Mouse (Mus musculus): ENCODE data around the gene Irf6. TPM values are rescaled to one million over a fixed set of nuclear protein-coding genes. Genes with fewer than 3 reads are reported as not detected.

Gene Irf6
- polyA plus RNA-seq, 1 experiment from 2014 or later = 8.7 TPM

GRCm38 (mm10) chr1:193132385-193132784 is 20.5 kb upstream of the Irf6 start:
- Histone ChIP-seq H3K4me2 (no peak overlapping the region), H3K9me3 (no peaks in the 10 kb centered on the region), H3K4me1 (replicated peaks) (peaks cover 12% of the 10 kb centered on the region), H3K4me3 (replicated peaks) (no peak overlapping the region), H3K9ac (replicated peaks) (no peak overlapping the region), H3K27me3 (no peaks in the 10 kb centered on the region), H3K27ac (no peak overlapping the region), H3K36me3 (peaks cover 10% of the 10 kb centered on the region)
- ATAC-seq (ENCODE audit: insufficient number of reproducible peaks, insufficient read depth, low FRiP score, low TSS enrichment, low read depth) = no peak

GRCm38 (mm10) chr1:193133726-193134125 is 19.2 kb upstream of the Irf6 start:
- H3K36me3 ChIP-seq = no peaks in the 10 kb centered on the region
- peaks cover 17% of the 10 kb centered on the region for H3K4me1 ChIP-seq (replicated peaks)
- no peak overlapping the region for H3K4me3 ChIP-seq (replicated peaks)
- H3K9ac ChIP-seq (replicated peaks) = no peak overlapping the region
- no peaks in the 10 kb centered on the region for H3K9me3 ChIP-seq
- no peak overlapping the region for H3K27ac ChIP-seq
- H3K27me3 ChIP-seq = no peaks in the 10 kb centered on the region
- H3K4me2 ChIP-seq = no peak overlapping the region
- ATAC-seq (ENCODE audit: insufficient number of reproducible peaks, insufficient read depth, low FRiP score, low TSS enrichment, low read depth) = no peak
- 88% methylated on average over 1 of the region's 1 CpGs for WGBS

DNA sequence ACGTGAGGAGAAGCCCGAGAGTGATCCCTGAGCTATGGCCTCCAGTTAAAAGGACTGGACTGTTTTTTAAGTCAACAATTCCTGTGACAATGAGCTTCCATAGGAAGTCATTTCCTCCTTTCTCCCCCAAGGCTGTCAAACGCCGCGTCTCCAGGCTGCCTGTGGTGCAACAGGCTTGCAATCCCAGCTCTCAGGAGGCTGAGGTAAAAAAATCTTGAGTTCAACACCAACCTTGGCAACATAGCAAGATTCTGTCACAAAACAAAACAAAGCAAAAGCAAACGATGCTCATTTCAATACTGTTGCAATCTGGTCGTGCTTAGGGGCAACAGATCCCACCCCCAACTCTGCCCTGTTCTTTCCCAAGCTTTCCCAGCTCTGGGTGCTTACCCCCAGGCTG is 14.8 kb upstream of the Irf6 start:
- no peak overlapping the region for H3K4me2 ChIP-seq
- H3K36me3 ChIP-seq = no peaks in the 10 kb centered on the region
- ATAC-seq (ENCODE audit: insufficient number of reproducible peaks, insufficient read depth, low FRiP score, low TSS enrichment, low read depth) = no peak
- H3K27me3 ChIP-seq = no peaks in the 10 kb centered on the region
- no peak overlapping the region for H3K27ac ChIP-seq
- H3K4me3 ChIP-seq (replicated peaks) = no peak overlapping the region
- 37% methylated on average over 7 of the region's 7 CpGs for WGBS
- H3K9ac ChIP-seq (replicated peaks) = no peak overlapping the region
- peaks cover 15% of the 10 kb centered on the region for H3K4me1 ChIP-seq (replicated peaks)
- H3K9me3 ChIP-seq = no peaks in the 10 kb centered on the region

DNA sequence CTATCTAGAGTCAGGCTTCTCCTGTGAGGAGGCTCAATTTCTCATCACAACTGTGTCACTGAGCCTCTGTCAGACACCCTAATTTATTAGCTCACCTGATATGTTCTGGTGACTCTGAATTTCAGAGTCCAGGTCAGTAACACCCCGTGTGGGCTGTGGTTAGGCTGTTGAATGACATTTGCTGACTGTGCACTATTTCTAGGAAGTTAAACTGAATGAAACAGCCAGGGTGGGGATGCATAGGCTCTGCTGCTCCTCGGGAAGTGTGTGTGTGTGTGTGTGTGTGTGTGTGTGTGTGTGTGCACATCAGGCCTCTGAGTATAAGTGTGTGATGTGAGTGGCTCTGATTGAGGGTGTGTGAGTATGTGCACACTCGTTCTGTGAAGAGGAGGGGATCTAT is 14.2 kb upstream of the Irf6 start:
- Histone ChIP-seq H3K4me1 (replicated peaks) (peaks cover 15% of the 10 kb centered on the region), H3K4me2 (no peak overlapping the region), H3K9me3 (no peaks in the 10 kb centered on the region), H3K27ac (no peak overlapping the region), H3K9ac (replicated peaks) (no peak overlapping the region), H3K36me3 (no peaks in the 10 kb centered on the region), H3K4me3 (replicated peaks) (no peak overlapping the region), H3K27me3 (no peaks in the 10 kb centered on the region)
- no peak for ATAC-seq (ENCODE audit: insufficient number of reproducible peaks, insufficient read depth, low FRiP score, low TSS enrichment, low read depth)
- WGBS = 45% methylated on average over 3 of the region's 3 CpGs

- H3K27ac ChIP-seq = peak overlapping the region; percentile 46
- ATAC-seq (ENCODE audit: insufficient number of reproducible peaks, insufficient read depth, low FRiP score, low TSS enrichment, low read depth) = no peak
- H3K4me2 ChIP-seq = no peak overlapping the region
- peaks cover 15% of the 10 kb centered on the region for H3K4me1 ChIP-seq (replicated peaks)
- H3K9me3 ChIP-seq = no peaks in the 10 kb centered on the region
- no peaks in the 10 kb centered on the region for H3K36me3 ChIP-seq
- WGBS = 55% methylated on average over 7 of the region's 7 CpGs
- no peak overlapping the region for H3K4me3 ChIP-seq (replicated peaks)
- no peaks in the 10 kb centered on the region; the same call in 1 of the 2 replicates for H3K27me3 ChIP-seq
- H3K9ac ChIP-seq (replicated peaks) = no peak overlapping the region
These were observed 11.8 kb upstream of the Irf6 start for GRCm38 (mm10) chr1:193141118-193141517.

GRCm38 (mm10) chr1:193142517-193143062 is 10.3 kb upstream of the Irf6 start:
- H3K4me1 ChIP-seq (replicated peaks) = peaks cover 15% of the 10 kb centered on the region
- no peaks in the 10 kb centered on the region for H3K36me3 ChIP-seq
- H3K27ac ChIP-seq = no peak overlapping the region
- no peak for ATAC-seq (ENCODE audit: insufficient number of reproducible peaks, insufficient read depth, low FRiP score, low TSS enrichment, low read depth)
- H3K9me3 ChIP-seq = no peaks in the 10 kb centered on the region
- H3K4me3 ChIP-seq (replicated peaks) = no peak overlapping the region
- no peaks in the 10 kb centered on the region; the same call in 1 of the 2 replicates for H3K27me3 ChIP-seq
- 82% methylated on average over 8 of the region's 8 CpGs for WGBS
- H3K9ac ChIP-seq (replicated peaks) = no peak overlapping the region
- no peak overlapping the region for H3K4me2 ChIP-seq

DNA sequence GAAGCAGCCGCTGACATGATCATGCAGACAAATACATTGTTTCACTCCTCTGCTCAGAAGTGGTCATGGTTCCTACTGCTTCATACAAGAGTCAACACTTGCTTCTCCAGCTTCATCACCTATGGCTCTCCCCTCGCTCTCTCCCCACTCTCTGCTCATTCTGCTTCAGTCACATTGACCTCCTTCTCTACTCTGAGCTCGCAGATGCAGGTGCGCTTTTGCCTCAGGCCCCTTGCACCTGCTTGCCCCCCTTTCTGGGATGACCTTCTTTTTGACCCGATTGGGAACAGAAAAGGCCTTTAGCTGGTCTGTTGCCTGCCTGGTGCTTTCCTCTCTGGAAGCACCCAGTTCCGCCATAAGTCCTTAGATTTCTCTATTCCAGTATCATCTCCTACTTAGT is 8.4 kb upstream of the Irf6 start:
- H3K36me3 ChIP-seq = no peaks in the 10 kb centered on the region
- no peak overlapping the region for H3K4me2 ChIP-seq
- no peak overlapping the region for H3K9ac ChIP-seq (replicated peaks)
- H3K9me3 ChIP-seq = no peaks in the 10 kb centered on the region
- no peak overlapping the region for H3K27ac ChIP-seq
- no peak for ATAC-seq (ENCODE audit: insufficient number of reproducible peaks, insufficient read depth, low FRiP score, low TSS enrichment, low read depth)
- peaks cover 10% of the 10 kb centered on the region; the same call in 1 of the 2 replicates for H3K4me1 ChIP-seq (replicated peaks)
- H3K4me3 ChIP-seq (replicated peaks) = no peak overlapping the region
- 86% methylated on average over 6 of the region's 6 CpGs for WGBS
- H3K27me3 ChIP-seq = no peaks in the 10 kb centered on the region; the same call in 1 of the 2 replicates

DNA sequence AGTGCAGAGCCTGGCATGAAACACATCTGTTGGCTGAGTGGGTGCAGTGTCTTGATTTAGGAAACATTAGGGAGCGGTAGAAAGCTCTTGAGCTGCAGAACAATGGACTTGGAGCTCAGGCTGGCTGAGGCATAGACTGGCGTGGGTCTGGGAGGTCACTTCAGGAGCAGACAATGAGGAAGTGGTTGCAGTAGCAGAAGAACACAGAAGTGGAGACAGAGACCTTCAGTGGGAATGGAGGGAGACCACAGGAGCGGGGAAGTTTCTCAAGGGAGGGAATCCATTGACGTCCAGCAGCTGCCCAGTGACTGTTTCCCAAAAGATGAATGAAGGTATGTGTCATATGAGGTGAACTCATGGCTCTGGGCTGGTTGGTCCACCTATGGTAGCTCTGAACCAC is 7.8 kb upstream of the Irf6 start:
- H3K9me3 ChIP-seq = no peaks in the 10 kb centered on the region
- no peaks in the 10 kb centered on the region; the same call in 1 of the 2 replicates for H3K27me3 ChIP-seq
- 81% methylated on average over 4 of the region's 4 CpGs for WGBS
- no peak overlapping the region for H3K4me3 ChIP-seq (replicated peaks)
- H3K36me3 ChIP-seq = no peaks in the 10 kb centered on the region
- H3K4me2 ChIP-seq = no peak overlapping the region
- no peak overlapping the region for H3K27ac ChIP-seq
- no peak for ATAC-seq (ENCODE audit: insufficient number of reproducible peaks, insufficient read depth, low FRiP score, low TSS enrichment, low read depth)
- peaks cover 7% of the 10 kb centered on the region; the same call in 1 of the 2 replicates for H3K4me1 ChIP-seq (replicated peaks)
- H3K9ac ChIP-seq (replicated peaks) = no peak overlapping the region

DNA sequence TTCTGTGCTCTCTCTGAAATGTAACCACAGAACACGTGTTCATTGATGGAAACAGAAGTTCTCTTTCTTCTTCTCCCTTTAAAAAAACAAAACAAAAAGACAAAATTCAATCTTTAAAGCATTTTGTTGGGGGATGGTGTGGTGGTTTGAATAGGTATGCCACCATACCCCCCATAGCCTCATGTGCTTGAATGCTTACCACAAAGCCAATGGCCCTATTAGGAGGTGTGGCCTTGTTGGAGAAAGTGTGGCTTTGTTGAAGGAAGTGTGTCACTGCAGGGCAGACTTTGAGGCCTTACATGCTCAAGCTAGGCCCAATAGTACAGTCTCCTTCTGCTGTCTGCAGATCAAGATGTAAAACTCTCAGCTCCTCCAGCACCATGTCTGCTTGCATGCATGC is 6.5 kb upstream of the Irf6 start:
- H3K36me3 ChIP-seq = no peaks in the 10 kb centered on the region
- no peaks in the 10 kb centered on the region for H3K9me3 ChIP-seq
- no peak overlapping the region for H3K4me3 ChIP-seq (replicated peaks)
- H3K9ac ChIP-seq (replicated peaks) = no peak overlapping the region
- H3K4me1 ChIP-seq (replicated peaks) = no peaks in the 10 kb centered on the region
- no peak for ATAC-seq (ENCODE audit: insufficient number of reproducible peaks, insufficient read depth, low FRiP score, low TSS enrichment, low read depth)
- peaks cover 9% of the 10 kb centered on the region for H3K27me3 ChIP-seq
- WGBS = 79% methylated on average over 1 of the region's 1 CpGs
- no peak overlapping the region for H3K4me2 ChIP-seq
- no peak overlapping the region for H3K27ac ChIP-seq

DNA sequence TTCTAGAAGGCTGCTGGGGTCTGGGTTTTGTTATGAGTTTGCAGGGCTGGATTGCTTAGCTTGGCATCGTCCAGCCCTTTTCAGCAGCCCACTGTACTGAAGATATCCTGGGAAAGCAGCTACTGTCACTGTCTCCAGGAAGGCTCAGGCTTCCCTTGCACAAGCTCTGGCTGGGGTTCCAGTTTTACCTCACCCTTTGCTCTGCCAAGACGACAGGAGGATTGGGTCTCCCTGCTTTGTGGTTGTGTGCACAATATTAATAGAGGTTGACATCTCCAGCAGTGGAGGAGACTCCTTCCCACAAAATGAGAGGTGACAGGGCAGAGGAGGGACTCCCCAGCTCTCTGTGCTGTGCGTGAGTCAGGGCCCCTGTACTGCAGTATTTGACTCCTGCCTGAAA is 3.7 kb upstream of the Irf6 start:
- H3K36me3 ChIP-seq = no peaks in the 10 kb centered on the region
- ATAC-seq (ENCODE audit: insufficient number of reproducible peaks, insufficient read depth, low FRiP score, low TSS enrichment, low read depth) = no peak
- peaks cover 8% of the 10 kb centered on the region for H3K4me1 ChIP-seq (replicated peaks)
- no peak overlapping the region for H3K4me2 ChIP-seq
- peaks cover 38% of the 10 kb centered on the region for H3K27me3 ChIP-seq
- H3K27ac ChIP-seq = no peak overlapping the region
- H3K4me3 ChIP-seq (replicated peaks) = no peak overlapping the region
- H3K9ac ChIP-seq (replicated peaks) = no peak overlapping the region
- WGBS = 73% methylated on average over 3 of the region's 3 CpGs
- no peaks in the 10 kb centered on the region for H3K9me3 ChIP-seq

DNA sequence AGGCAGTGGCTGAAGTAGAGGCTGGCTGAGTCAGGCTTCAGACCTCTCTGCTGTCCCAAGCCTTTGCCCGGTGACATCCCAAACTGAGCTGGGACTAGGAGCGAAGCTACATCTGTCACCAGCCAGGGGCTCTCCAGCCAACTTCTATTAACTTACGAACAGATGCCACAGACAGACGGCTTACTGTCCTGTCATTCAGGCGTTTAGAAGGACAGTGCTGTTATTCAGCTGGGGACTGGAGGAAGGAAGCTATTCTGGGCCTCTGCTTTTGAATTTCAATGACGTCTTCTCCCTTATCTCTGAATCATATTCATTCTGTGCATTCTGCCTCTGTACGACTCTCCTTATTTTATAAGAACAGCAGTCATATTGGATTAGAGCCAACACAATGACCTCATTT is 1.8 kb upstream of the Irf6 start:
- Histone ChIP-seq H3K36me3 (no peaks in the 10 kb centered on the region), H3K9ac (replicated peaks) (no peak overlapping the region), H3K4me1 (replicated peaks) (peaks cover 8% of the 10 kb centered on the region), H3K4me2 (no peak overlapping the region), H3K4me3 (replicated peaks) (no peak overlapping the region), H3K27ac (no peak overlapping the region), H3K9me3 (no peaks in the 10 kb centered on the region), H3K27me3 (peaks cover 53% of the 10 kb centered on the region)
- no peak for ATAC-seq (ENCODE audit: insufficient number of reproducible peaks, insufficient read depth, low FRiP score, low TSS enrichment, low read depth)
- WGBS = 54% methylated on average over 7 of the region's 7 CpGs

DNA sequence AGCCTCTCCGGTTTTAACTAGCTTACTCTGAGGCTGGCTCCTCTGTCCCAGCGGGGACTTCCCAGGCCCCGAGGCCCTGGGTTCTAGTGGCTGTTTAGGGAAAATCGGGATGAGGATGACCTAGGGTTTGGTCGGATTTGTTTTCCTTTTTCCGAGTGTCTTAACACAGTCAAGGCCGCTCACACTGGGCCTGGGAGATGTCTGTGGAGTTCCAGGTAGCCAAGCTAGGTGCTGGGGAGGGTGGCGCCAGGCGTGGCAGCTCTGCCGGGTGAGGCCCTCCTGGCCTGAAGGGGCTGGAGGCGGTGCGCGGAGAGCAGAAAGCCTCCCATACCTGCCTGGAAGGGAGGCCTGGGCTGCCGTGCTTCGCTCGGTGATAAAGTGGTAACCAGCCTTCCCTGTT is 650 bp downstream of the Irf6 start:
- H3K4me1 ChIP-seq (replicated peaks) = peaks cover 15% of the 10 kb centered on the region
- H3K27me3 ChIP-seq = peaks cover 53% of the 10 kb centered on the region
- no peaks in the 10 kb centered on the region for H3K36me3 ChIP-seq
- no peak for ATAC-seq (ENCODE audit: insufficient number of reproducible peaks, insufficient read depth, low FRiP score, low TSS enrichment, low read depth)
- H3K9me3 ChIP-seq = no peaks in the 10 kb centered on the region
- WGBS = 22% methylated on average over 16 of the region's 16 CpGs
- H3K27ac ChIP-seq = no peak overlapping the region
- peak overlapping the region; percentile 40 for H3K4me3 ChIP-seq (replicated peaks)
- peak overlapping the region; percentile 49; the same call in 1 of the 2 replicates for H3K9ac ChIP-seq (replicated peaks)
- H3K4me2 ChIP-seq = peak overlapping the region; percentile 67
